Mouse (Mus musculus) ES-Bruce4 (cell line): ENCODE data around the gene Plk3.

Experiments
- CTCF ChIP-seq: IDR thresholded peaks from one replicate; pipeline ENCODE4 v1.8.1; 2011; ENCODE audit warnings: low read depth, low read length
- POLR2A ChIP-seq: IDR thresholded peaks from one replicate; pipeline ENCODE4 v1.8.1; 2011; ENCODE audit warnings: low read length; ENCODE audit not compliant: insufficient read depth

DNA sequence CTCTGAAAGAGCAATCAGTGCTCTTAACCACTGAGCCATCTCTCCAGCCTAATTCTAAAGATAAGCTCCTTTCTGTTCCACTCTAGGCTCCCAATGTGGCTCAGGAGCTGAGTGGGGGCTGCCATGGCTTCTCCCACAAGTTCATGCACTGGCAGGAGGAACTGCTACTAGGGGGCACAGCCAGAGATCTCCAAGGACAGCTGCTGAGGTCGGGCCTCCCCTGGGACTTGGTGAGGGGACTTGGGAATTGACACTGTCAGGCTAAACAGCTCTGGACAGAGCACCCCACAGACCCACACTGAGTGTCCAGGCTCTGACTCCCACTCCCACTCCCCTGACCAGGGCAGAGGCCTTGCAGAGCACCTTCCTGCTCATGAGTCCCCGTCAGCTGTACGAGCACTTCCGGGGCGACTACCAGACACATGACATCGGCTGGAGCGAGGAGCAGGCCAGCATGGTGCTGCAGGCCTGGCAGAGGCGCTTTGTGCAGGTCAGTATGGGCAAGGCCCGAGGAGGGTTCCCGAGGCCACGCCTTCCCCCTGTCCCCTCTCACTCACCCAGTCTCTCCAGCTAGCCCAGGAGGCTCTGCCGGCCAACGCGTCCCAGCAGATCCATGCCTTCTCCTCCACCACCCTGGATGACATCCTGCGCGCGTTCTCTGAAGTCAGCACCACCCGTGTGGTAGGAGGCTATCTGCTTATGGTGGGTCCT, 25.8 kb downstream of the Plk3 start:
- TF ChIP-seq CTCF (no peak), POLR2A (no peak)
